Mouse (Mus musculus): Measurements from ENCODE around the gene Lars2.

GRCm38 (mm10) chr9:123478586-123479195 is 112.0 kb downstream of the Lars2 start, which contains the start of gene Limd1:
- TF ChIP-seq CTCF (IDR thresholded peaks at IDR 0.05; ENCODE audit: borderline replicate concordance, insufficient read depth, low read depth, low read length), result no peak
- no peak for TF ChIP-seq POLR2A (IDR thresholded peaks at IDR 0.05; ENCODE audit: borderline replicate concordance, insufficient read depth, low read length)

All from cerebellum, adult 2 months (tissue).